Mouse (Mus musculus) MEL-GATA-1-ER (cell line): ENCODE data around the gene Epb41l1.
A peak's percentile ranks its signal among the peaks of the same experiment; 100 is the strongest.
"Not testable (repeated sequence)": the region's sequence is repeated elsewhere in the genome, so short reads cannot be mapped to it uniquely, and the experiment has no call there.

Source experiments
- DNase-seq: peaks from one replicate; pipeline ENCODE4 v3.0.0-alpha.2; 2012; ENCODE audit warnings: low read depth; ENCODE audit errors: extremely low read depth

Epb41l1 gene

DNA sequence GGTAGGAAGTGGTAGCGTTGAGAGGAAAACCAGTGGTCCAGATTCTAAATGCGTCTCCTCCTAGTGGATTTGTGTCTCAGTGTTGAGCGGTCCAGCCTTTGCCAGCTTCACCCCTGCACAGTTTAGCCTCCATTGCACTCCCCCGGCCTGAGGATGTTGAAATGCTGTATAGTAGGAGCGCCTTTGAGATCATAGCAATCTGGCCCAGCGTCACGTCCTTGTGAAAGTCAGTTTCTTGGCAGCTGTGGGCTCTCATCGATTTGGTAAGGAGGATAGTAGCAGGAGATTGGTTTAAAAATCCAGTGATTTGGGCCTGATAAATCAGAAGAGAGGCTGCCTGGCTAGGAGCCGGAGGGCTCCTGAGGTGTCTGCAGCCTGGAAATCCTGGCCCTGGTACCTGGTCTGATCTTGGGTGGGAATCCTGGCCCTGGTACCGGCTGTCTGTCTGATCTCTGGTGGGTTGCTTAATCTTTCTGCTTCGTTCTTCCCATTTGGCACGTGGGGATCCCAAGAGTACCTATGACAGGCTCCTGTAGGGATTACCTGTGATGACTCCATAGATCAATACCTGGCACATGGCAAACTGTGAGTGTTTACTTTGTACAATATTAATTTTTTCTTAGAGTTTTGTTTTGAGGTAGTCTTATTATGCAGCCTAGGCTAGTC, 65.5 kb downstream of the Epb41l1 start:
- DNase-seq, result no peak

DNA sequence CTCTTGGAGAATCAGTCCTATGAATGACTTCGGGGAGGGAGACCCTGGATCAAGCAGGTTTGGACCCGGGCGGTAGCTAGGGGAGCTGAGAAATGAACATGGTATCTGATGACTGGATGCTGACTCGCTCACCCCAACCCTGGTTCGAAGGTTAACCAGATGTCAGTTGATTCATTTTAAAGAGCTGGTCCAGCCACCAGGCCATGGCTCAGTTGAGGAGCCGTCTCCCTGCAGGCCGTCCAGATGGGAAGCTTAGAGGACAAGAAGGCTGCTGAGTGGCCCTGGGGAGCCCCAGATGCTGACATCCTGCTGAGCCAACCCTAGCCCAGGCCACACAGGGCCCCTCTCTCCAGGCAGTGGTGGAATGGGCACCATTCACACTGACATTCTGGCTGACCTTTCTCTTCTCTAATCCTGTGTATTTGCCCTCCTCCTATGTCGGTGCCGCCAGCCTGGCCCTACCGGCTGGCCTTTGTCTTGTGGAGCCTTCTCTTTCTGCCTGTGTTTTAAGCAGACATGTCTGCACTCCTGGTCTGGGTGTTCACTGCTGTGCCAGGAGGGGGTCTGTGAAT, 67.0 kb downstream of the Epb41l1 start:
- no peak for DNase-seq

DNA sequence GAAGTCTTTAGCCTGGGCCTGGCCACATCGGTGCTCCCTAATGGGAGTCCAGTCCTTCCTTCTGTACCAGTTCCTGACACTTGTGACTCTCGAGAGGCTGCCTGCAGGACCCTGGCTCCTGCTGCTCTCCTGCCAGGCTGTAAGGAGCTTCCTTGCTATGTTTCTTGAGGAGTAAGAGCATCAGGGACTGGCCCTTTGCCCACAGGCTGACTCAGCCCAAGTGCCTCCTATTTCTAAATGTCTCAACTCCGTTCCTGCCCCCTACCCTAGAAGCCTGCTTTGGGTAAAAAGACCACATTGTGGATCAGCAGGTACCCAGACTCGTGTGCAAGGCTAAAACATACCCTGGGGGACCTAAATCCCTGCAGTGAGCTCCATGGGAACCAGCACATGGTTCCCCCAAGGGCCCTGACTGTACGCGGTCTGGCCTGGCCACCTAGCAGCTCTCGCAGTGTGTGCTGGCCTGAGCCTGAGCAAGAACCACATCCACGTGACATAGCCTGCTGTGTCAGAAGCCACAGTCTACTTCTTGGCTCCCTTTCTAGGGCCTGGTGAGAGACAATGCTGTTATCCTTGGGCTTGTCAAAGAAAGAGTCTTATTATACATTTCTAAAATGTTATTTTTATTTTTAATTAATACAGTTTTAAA, 67.6 kb downstream of the Epb41l1 start:
- no peak for DNase-seq

DNA sequence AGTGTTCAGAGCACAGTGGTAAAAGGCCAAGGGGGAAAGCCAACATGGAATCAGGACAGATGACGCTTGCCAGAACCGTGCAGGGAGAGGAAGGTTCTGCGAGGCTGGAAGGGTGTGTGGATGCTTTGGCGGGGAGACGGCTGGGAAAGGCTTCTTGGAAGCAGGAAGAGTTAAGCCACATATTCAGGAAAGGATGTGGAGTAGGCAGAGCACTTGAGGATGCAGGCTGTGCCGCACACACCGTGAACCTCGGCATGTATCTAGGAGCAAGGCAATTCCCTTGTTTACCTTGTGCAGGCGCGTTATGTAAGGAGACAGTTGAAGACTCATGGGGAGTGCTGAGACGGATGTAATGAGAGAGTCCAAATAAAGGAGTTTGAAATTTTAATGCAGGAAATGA, 69.5 kb downstream of the Epb41l1 start:
- no peak for DNase-seq

DNA sequence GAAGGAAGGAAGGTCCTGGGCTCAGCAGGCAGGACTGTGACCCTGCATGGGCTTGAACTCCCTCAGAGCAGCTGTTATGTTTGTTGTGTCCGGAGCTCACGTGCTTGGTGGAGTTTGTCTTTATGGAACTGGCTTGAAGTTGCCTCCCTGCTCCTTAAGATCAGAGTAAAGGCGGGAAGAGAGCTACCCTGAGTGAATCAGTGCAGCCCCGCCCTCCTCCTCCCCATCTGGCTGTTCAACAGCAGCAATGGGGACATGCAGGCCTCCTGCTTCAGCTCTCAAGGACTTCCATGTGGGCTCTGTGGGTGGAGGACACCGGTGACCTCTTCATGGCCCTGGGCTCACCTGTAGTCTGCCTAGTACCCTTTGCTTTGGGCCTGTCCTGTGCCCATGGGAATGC, 71.1 kb downstream of the Epb41l1 start:
- no peak for DNase-seq

DNA sequence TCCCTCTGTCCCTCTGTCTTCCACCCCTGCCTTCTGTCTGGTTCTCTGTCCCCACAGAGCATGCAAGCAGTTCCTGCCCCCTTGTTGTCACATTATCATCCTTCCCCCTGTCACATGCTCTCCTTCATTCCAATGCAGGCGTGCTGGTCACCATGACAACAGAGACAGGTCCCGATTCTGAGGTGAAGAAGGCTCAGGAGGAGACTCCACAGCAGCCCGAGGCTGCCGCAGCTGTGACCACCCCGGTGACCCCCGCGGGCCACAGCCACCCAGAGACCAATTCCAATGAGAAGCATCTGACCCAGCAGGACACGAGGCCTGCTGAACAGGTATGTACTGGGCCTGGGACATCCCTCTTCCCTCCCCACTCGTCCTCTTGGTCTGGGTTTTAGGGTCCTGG, 73.1 kb downstream of the Epb41l1 start:
- no peak for DNase-seq

DNA sequence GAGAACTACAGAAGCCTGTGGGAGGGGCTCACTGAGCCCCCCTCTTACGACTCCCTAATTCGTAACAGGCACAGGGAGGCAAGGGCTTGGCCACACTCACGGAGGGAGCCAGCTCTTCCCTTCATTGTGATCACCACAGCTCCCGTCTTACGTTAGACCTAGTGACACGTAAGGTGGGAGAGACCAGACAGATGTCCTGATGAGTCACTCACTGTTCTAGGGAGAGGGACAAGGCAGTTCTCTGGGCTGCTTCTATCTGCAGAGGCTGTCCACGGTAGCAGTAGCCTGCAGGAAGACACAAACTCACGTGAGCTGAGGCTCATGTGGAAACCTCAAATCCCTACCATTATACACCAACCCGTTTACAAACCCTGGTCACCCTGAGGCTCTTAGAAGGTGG, 73.8 kb downstream of the Epb41l1 start:
- DNase-seq, result no peak

DNA sequence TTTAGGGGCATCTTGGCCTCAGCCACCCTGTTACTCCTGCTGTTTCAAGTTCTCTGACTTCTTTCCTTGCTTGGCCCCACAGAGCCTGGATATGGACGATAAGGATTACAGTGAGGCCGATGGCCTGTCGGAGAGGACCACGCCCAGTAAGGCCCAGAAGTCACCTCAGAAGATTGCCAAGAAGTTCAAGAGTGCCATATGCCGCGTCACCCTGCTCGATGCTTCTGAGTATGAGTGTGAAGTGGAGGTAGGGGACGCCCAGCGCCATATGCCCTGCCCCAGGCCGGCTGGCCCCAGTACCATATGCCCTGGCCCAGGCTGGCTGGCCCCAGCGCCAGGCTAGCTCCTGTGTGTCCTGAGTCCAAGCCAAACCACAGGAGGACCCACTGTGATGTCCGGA, 74.2 kb downstream of the Epb41l1 start:
- DNase-seq, result no peak

DNA sequence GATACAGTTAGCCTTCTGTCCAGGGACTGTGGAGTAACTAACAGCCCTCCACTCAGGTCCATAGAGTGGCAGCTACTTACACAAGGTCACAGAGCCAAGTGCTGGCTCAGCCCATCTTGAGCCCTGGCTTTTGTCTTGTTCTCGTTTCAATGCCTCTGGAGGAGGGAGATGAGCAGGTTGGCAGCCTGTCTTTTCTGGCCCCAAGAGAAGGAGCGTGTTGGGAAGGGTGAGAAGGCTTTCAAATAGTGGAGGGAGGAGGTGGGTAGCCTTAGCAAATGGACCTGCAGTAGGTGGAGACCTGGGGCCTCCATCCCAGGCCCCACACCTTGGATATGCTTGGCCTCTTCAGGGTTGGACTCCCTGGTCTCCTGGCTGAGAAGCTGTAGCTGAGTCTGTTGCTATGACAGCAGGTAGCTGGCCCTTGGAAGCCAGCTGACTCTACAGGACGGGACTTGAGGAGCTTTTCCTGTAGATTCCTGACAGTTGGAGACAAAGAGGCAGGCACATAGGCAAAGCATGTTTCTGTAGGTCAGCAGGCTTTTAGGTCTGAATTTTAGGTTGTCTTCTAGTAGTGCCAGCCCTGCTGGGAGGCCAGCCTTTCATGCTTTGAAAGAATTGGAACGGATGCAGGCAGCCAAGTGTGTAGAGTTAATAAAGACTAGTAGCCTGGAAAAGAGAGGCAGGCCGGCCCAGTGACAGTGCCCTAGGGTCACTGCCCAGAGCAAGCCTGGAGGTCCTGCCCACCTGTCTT, 76.3 kb downstream of the Epb41l1 start:
- no peak for DNase-seq

DNA sequence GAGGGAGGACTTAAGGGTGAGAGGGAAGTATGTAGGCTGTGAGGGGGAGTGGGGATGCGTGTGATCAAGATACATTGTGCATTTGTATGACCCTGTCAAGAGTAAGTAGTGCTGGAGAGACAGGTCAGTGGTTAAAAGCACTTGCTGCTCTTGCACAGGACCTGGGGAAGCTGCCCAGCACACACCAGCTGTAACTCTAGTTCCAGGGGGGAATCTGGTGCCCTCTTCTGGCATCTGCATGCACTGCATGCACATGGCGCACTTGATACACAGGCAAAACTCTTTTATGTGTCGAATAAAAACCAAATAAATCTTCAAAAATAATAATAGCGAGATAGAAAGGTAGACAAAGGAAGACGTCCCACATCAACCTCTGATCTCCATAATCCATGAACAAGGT, 77.2 kb downstream of the Epb41l1 start:
- no peak for DNase-seq

DNA sequence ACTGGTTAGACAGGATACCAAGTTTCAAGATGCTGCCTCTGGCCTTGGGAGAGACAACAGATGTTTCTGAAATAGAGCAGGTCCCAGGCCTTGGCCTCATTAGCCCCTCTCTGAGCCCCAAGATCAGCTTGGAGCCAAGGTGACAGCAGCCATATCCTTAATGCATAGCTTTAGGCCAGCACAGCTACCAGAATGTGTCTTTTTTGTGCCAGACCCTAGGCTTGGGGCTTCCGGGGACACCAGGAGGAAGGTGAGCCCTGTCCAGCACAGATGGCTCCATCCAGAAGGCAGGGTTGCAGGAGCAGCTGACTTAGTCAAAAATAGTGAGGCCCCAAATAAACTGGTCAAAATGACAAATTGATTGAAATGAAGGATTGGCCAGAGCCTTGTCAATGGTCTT, 80.3 kb downstream of the Epb41l1 start:
- DNase-seq, result no peak

DNA sequence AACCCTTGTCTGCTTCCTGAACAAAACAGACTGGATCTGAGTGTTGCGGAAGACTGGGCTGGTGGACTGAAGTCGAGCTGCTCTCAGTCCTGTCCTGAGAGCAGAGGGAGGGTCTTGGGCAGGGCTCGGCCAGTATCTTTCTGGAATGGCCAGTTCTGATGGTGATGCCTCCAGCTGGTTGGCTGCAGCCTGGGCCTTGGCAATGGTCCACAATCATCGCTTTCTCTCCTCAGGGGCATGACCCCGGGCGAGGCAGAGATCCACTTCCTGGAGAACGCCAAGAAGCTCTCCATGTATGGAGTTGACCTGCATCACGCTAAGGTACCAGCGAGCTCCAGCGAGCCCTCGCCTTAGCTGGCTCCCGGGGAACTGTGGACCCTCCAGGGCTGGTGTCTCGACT, 84.8 kb downstream of the Epb41l1 start:
- no peak for DNase-seq

DNA sequence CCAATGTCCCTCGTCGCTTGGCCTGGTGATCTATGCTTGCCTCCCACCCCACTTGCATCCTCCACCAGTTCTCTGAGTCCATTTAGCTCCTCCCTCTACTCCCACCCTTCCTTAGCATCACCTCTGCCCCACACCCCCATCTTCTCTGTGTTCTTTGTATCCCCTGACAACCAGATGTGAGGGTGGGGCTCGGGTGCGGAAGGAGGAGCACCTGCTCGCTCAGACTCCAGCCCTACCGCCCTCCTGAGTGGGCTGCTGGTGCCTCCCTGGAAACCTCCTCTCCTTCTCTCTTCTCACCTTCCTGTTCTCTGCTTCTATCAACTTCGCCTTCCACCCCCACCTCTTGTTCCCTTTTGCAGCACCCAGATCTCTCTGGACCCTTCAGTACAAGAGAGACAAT, 91.3 kb downstream of the Epb41l1 start:
- no peak for DNase-seq

DNA sequence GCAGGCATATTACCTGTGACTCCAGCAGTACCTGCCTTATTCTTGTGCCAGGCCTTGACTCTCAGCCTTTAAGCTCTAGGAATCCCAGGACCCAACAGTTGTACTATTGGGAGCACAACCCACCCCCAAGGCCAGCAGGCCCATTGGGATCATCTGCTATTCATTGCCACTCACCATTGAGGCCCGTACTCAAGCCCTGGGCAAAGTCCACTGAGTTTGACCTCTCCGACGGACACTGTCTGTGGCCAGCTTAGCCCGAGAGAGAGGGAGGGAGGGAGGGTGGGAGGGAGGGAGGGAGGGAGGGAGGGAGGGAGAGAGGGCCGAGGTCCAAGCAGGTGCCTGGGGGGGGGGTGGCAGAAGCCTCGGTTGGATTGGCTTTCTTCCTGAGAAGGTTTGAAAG, 91.9 kb downstream of the Epb41l1 start:
- no peak for DNase-seq

DNA sequence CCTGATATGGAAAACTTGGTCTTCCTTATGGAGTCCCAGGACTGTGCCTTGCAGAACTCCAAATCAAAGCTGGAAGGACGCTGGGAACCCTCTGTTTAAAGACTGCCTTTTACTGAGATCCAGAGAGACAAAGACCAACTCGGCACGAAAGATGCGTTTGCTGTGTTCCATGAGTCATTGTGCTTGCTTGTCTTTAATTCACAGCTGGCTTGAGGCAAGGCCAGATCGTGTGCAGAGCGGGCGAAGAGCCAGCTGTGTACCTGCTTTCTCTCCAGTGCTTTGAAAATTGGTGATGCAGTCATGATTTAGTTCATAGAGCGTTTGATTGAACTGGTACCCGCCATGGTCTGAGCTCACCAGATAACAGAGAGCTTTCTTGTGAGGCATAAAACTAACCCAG, 94.4 kb downstream of the Epb41l1 start:
- DNase-seq, result no peak

DNA sequence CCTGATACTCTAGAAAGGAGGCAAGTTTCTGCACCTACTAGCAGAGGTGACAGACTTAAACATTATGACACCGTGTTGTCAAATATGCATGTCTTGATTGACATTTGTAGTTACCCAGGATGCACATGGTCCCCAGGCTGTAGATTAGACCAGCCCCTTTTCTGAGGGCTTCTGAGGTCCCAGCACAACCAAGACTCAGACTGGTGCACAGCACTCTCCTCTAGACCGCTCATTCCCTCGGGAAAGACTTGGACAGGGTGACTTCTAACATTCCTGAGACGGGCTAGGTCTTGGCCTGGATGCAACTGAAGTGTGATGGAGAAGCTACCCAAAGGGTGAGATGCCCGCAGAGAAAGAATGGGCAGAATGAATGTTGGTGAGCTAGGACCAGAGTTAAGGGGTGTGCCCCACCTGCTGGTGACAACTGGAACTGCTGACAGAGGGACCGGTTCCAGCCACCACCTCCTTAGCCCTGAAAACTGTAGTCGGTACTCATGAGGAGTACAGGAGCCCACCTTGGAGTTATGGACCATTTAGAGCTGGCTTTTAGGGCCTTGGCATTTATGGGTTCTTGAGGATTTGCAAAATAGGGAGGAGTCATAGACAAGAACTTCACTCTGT, 95.0 kb downstream of the Epb41l1 start:
- DNase-seq, result no peak

DNA sequence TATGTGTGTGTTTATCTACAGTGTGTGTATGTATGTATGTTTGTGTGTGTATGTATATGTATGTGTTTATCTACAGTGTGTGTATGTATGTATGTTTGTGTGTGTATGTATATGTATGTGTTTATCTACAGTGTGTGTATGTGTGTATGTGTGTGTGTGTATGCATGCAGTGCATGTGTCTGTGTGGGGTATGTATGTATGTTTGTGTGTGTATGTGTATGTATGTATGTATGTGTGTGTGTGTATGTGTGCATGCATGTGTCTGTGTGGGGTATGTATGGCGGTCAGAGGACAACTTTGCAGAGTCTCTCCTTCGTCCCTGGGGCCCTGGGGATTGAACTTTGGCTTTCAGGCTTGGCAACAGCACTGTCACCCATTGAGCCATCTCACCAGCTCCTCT, 96.0 kb downstream of the Epb41l1 start:
- not testable (repeated sequence) for DNase-seq

DNA sequence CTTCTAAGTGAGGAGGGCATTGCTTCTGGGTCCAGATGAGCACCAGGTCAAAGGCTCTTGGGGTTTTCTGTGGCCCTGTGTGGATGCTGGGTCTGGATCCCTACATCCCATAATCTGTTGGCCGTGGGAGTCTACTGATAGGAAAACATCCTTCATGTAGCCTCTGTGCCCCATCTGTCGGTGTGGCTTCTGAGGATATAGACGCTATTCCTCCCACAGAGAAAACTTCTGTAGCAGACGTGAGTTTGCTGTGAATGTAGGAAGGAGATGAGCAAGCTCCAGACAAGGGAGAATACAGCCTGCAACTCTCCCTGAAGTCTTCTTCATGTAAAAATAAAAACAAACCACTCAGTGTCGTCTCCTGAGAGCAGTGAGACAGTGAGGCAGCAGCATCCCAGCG, 97.6 kb downstream of the Epb41l1 start:
- DNase-seq, result no peak

DNA sequence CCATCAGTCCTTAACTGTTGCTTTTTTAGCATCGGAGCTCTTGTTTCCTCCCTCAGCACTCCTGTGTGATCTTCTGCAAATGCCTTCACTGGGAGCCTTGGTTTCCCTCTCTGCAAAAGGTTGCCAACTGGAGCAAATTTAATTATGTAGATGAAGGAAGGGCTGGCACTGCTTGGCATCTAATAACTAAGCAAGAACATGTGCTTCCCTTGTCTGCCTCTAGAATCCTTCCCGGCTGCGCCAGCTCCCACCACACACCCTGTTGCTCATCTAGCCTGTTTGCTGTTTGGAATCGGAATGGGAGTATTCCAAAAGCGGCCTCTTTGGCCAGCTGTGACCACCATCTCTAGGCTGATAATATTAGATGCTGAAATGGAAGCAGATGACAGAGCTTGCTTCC, 98.9 kb downstream of the Epb41l1 start:
- DNase-seq, result no peak

DNA sequence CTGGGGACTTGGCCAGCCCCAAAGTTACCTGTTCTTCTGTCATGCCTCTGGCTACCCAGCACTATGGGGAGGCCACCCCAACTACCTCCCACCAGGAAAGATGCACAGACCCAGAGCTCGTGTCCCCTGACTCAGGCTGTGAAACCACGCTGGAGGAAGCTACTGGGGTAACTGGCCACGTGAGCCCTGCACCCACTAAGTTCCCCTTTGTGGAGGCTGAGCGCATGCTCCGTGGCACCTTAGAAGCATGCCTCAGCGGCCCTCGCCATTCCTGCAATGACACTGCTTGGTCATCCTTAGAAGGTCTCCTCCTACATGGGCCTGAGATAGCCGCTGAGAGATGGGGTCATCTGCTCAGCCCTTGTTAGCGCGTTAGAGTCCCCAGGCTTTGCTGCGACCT, 102.3 kb downstream of the Epb41l1 start:
- no peak for DNase-seq

DNA sequence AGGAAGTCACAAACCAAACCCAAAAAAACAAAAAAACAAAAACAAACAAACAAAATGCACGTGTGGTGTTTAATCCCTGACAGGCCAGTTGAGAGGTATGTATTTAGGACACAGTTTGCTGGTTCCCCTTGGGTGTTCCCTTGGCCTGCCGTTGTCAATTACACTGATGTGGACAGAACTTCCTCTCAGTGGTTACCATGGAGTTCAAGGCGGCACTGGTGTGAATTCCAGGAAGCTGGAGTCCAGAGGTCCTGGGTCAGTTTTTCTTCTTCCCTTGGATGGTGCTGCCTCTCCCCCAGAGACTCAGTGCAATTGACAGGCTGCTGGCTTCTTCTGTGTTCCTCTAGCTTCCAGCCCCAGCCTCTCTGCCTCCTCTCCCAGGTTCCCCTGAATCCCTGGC, 103.4 kb downstream of the Epb41l1 start:
- no peak for DNase-seq

DNA sequence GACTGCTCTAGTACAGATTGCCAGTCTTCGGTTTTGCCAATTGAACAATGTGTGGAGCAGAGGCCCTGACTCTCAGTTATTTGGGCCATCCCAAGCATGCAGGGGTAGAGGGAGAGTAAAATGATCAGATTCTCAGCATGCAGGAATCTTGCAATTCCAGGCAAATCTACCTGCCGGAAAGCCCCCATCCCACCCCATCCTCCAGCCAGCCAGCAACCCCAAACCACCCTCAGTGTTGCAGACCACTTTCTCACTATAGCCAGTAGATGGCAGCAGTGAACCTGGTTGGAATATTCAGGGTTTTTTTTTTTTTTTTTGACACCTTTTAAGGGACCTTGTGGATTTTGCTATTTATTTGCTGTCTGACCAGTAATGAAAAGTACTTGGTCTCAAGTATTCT, 109.0 kb downstream of the Epb41l1 start:
- peak; percentile 24 for DNase-seq
